Mouse (Mus musculus) heart, adult 9 months (tissue): ENCODE results near the gene Zscan29.
A peak's percentile ranks its signal among the peaks of the same experiment; 100 is the strongest.

Experiments
- DNase-seq, 2 experiments: peaks; one replicate each; pipeline ENCODE4 v3.0.0; 2022; ENCODE audit warnings: low spot score in 2 of 2

Zscan29 gene

GRCm38 (mm10) chr2:121170980-121171742, at the start of gene Zscan29:
Gene Zscan29 (minus strand): TSS chr2:121171125.
- DNase-seq: peak; percentile 89 to 93

GRCm38 (mm10) chr2:121219994-121220393, 49.1 kb upstream of the Zscan29 start:
- DNase-seq: no peak

- DNase-seq: no peak
These were observed 48.3 kb upstream of the Zscan29 start for GRCm38 (mm10) chr2:121219177-121219576.

- DNase-seq: no peak
These were observed 43.6 kb upstream of the Zscan29 start for GRCm38 (mm10) chr2:121214491-121214890.

DNA sequence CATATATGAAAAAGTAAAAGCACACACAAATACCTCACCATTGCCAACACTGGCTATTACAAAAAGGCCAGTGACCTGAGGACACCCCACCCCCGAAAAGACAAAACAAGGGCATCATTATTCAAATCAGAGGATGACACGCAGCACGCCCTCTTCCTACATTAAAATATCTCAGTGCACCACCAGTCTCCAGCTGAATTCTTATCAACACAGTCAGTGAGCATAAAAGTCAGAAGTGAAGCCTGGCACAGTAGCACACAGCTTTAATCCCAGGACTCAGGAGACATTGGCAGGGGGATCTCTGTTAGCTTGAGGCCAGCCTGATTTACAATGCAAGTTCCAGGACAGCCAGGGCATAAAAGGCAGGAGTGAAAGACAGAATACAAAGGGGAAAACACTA, 35.6 kb upstream of the Zscan29 start:
- no peak for DNase-seq

DNA sequence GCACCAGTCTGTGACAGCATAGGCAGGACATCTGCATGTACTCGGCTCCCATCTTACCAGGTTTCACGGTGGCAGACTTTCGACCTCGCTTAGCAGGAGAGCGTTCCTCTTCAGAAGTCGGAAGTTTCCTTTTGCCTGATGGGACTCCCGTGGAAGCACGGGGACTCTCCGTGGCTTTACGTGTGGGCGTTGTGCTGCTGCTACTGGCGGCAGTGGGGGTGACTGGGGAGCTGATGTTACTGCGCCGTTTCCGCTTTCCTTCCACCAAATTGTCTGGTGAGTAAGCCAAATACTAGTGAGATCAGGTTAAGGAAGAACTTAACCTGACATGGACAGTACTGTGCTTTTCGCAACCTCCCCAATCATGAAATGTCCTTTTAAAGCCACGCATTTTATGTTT, 33.4 kb upstream of the Zscan29 start:
- no peak for DNase-seq

DNA sequence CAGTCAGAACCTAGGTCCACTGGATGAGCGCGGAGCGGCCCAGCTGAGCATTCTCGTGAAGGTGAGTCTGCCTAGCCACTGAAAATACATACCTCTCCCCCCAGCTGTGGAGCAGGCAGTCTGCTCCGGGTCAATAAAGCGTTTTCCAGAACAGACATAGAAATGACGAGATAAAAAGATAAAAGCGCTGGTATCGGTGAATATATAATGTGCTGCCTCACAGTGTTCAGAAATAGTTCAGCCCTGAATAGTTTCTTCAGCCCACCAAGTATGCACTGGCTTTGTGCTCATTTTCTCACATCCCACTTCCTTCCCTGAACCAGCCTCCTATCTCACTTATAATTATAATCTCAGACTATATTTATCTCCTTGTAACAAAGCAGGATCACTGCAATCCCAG, 24.5 kb upstream of the Zscan29 start:
- no peak for DNase-seq

- DNase-seq: no peak
These were observed 17.6 kb upstream of the Zscan29 start for GRCm38 (mm10) chr2:121188530-121188929.

DNA sequence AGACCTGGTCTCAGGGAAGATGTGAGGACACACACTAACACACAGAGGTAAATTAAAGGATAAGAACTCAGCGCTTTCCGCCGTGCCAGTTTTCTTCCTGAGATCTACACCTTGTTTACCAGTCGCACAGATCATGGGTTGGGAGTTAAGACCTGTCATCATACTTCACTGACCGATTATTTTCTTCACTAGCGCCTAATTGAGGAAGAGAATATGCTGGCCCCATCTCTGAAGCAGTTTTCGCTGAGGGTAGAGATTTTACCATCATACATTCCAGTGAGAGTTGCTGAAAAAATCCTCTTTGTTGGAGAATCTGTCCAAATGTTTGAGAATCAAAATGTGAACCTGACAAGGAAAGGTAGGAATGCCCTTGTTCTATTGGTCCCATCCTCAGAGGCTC, 13.2 kb upstream of the Zscan29 start:
- no peak for DNase-seq

GRCm38 (mm10) chr2:121183431-121183830, 12.5 kb upstream of the Zscan29 start:
- no peak for DNase-seq

- peak in 1 of 2 experiments; percentile 12 for DNase-seq
These were observed 8.0 kb upstream of the Zscan29 start for GRCm38 (mm10) chr2:121178828-121179479.

DNA sequence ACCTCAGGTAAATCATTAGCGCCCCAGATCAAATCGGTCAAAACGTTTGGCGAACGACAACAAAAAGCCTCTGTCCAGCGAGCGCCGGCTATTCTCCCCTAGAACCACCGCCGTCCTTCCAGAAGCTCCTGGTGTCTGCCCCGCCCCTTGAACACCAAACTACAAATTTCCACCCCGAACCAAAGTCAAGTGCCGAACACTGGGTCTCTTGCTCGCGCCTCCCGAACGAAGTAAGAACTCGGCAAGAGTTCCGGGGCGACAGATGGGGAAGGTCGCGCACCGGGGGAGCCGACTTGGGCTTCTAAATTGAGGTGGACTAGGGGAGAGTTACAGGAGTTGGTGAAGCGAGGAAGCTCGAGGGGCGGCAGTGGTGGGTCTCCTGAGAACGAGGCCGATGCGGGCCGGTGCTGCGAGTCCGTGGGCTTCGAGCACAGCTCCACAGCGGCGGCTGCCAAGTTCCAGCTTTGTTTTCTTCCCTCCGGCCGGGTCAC, 399 bp downstream of the Zscan29 start, which contains the start of gene Tubgcp4:
Gene Tubgcp4, plus strand, starts transcription at position 174 of the 491 bp plus-strand sequence.
- peak; percentile 54 to 57 for DNase-seq

GRCm38 (mm10) chr2:121169902-121170301, 1.0 kb downstream of the Zscan29 start:
- peak; percentile 37 to 45 for DNase-seq

- DNase-seq: peak in 1 of 2 experiments; percentile 6
These were observed 1.8 kb downstream of the Zscan29 start for GRCm38 (mm10) chr2:121169173-121169572.

- no peak for DNase-seq
These were observed 17.8 kb downstream of the Zscan29 start for GRCm38 (mm10) chr2:121153100-121153499.

DNA sequence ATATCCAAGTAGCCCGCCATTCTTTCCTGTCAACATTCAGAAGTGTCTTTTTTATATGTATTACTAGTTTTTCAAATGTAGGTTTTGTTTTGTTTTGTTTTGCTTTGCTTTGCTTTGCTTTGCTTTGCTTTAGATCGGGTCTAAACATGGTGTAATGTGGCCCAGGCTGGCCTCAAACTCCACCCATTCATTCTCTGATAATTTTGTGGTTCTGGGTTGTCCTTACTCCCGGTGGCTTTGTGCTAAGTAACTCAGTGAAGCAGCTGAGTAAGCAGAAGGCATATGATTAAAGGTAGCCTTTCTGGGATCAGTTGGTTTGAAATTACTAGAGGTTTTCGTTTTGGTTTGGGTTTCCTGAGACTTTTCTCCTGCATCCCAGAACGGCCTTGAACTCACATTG, 21.2 kb downstream of the Zscan29 start:
- no peak for DNase-seq

DNA sequence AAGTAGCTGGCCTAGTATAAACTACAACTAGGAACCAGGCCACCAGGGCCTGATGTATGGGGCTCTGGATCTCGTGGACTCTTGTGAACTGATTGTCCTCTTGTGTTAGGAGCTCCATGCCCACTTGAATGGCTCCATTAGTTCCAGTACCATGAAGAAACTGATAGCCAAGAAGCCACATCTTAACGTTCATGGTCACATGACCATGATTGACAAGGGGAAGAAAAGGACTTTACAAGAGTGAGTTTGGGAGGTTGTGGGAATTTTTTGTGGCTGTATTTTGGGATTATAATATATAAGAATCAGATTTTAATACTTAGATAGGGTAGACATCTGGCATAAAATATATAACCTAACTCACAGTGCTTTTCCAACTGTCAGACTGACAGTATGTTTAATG, 28.5 kb downstream of the Zscan29 start:
- DNase-seq: no peak

DNA sequence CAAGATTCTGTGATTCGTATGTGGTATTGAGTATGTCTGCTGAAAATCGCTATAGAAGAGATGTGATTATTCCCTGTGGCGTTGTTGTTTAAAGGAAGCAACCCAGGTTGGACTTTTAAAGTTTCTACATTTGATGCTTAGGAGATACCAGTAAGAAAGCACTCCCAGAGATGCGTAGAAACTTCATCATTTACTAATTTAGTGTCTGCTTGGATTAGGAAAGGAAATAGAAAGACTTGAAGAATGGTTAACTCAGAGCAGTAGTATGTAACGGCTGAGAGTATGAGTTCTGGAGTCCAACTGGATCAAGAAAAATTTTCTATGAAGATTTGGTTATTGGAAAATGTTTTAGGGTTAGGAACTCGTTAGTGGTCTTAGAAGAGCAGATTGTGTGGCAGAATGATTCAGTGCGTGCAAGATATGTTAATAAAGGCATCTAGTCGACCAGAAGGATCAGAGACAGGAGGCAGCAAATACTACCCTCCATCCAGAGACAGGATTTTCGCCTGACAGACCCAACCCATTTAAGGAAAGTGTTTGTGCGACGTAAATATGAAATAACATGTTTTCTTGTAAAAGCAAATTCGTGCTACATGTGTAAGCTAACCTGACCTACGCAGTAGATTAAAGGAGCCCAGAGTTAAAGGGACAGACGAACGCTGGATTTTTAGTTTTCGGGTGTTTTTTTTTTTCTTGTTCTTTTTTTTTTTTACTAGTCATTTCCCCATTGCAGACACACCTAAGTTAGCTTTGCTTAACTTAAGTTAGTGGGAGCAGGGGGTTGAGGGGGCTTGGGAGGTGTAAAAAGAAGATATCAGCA, 29.5 kb downstream of the Zscan29 start:
- no peak for DNase-seq

DNA sequence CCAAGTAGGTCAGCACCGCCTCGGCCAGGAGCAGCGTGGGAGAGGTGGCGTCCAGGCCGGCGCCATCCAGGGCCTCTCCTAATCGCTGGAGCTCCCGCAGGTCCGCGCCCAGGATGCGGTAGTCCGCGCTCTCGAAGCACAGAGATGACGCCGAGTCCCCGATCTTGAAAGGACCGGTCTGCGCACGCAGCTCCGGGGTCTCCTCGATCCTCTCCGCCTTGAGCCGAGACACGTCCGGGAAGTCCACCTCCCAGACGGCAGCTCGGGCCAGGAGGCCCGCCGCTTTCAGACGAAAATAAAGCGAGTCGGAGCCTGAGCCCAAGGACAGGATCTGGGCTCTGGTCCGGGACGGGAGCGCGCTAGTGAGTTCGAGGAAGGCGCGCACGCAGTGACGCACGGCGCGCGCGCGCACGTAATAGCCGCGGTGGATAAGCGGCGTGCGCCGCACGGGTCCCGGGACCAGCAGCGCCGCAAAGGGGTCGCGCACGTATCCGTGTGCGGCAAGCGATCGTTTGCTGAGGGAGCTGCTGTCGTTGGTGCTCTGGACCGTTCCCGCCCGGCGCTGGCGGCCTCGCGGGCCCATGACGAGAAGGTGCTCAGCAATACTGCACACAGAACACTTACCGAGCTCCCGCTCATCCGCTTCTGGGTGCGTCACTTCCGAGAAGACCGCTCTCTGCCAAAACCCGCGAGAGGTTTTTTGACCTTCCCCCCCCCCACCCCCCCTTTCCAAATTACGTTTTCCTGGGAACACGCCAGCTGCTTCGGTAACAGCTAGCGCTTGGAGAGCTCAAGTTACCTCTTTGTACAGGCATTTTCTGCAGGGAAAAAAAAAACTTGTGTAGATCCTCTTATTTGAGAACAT, 30.7 kb downstream of the Zscan29 start, which contains the start of the genes Adal and Lcmt2:
Gene Adal, plus strand, starts transcription at position 411 of the 865 bp plus-strand sequence.
Gene Lcmt2, minus strand, starts transcription at position 636 of the 865 bp plus-strand sequence.
- DNase-seq: peak; percentile 95

DNA sequence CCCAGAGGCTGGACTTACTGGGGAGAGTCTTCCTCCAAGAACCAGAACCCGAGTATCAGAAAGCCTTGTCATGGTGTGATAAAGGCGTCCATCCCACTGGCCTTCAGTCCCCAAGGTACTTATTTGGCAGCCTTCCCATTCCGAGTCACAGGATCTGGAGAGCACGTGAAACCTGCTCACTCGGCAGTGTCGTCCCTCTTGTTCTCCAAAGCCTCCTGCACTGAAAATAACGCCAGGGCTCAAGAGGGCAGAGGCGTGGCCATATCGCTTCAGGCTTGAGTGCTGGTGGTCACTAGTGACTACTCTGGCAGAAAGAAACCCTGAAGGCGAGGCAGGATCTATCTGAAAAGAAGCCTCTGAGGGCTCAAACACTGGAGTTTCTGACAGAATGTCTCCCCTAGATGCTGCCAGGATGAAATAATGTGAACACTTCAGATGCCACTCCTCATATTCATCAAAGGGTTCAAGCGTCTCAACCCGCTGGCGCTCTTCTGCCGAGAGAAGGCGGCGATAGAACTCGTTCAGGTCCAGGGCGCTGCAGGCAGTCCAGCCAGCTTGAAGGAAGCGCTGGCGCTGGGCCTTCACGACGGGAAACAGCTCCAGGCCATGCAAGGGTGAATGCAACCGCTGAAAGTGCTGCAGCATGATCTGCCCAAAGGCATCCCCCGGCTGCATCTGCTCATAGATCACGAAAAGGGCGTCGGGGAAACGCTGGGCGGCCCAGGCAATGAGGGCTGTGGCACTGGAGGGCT, 31.5 kb downstream of the Zscan29 start:
- DNase-seq: peak; percentile 42 to 73
